Mouse (Mus musculus) hindbrain, embryonic 16.5 days (tissue): Measurements from ENCODE around the gene Pde4d. TPM values are rescaled to one million over a fixed set of nuclear protein-coding genes. Genes with fewer than 3 reads are reported as not detected.

ENCODE experiments used
- ATAC-seq: fragments of 200-750 bp; cut with Nextera tagmentation; 2 replicates; pipeline ENCODE4 v1.8.0; 2017; ENCODE audit warnings: moderate TSS enrichment, moderate library complexity
- H3K27ac ChIP-seq: fragments of 300-500 bp; sonication (generic); 2 replicates; pipeline ENCODE4 v1.5.1; 2014; ENCODE audit warnings: low read depth, mild to moderate bottlenecking, control low read depth, low read length, moderate library complexity
- H3K27me3 ChIP-seq: fragments of 300-500 bp; sonication (generic); replicated peaks from 2 replicates; pipeline ENCODE4 v1.6.1; 2014; ENCODE audit warnings: low read length; ENCODE audit not compliant: control insufficient read depth, insufficient read depth
- H3K36me3 ChIP-seq: fragments of 300-500 bp; sonication (generic); 2 replicates; pipeline ENCODE4 v1.6.1; 2014; ENCODE audit warnings: mild to moderate bottlenecking, low read length, moderate library complexity, mixed read lengths; ENCODE audit not compliant: control insufficient read depth, insufficient read depth
- H3K4me1 ChIP-seq: fragments of 300-500 bp; sonication (generic); 2 replicates; pipeline ENCODE4 v1.6.1; 2014; ENCODE audit warnings: low read depth, low read length; ENCODE audit not compliant: control insufficient read depth, insufficient read depth
- H3K4me2 ChIP-seq: fragments of 300-500 bp; sonication (generic); 2 replicates; pipeline ENCODE4 v1.6.1; 2014; ENCODE audit warnings: mild to moderate bottlenecking, low read length, control low read depth, moderate library complexity
- H3K4me3 ChIP-seq: fragments of 300-500 bp; sonication (generic); 2 replicates; pipeline ENCODE4 v1.5.1; 2014; ENCODE audit warnings: mild to moderate bottlenecking, low read length, control low read depth, moderate library complexity
- H3K9ac ChIP-seq: fragments of 300-500 bp; sonication (generic); 2 replicates; pipeline ENCODE4 v1.6.1; 2014; ENCODE audit warnings: low read depth, mild to moderate bottlenecking, control low read depth, low read length, moderate library complexity
- H3K9me3 ChIP-seq: fragments of 300-500 bp; sonication (generic); 2 replicates; pipeline ENCODE4 v1.6.1; 2014; ENCODE audit warnings: mild to moderate bottlenecking, low read length, moderate library complexity; ENCODE audit not compliant: control insufficient read depth
- WGBS: fragments of 180-500 bp; shearing (Covaris S2); extraction: QIAGEN DNeasy Blood & Tissue Kit; methylation state at CpG from one replicate; pipeline ENCODE4 v1.1.7; 2014; 5-methylcytosine and 5-hydroxymethylcytosine counted together
- polyA plus RNA-seq: library from polyadenylated mRNA; unstranded; fragments of >200 nt; fragmentation: Nextera tagmentation; extraction: Ambion mirVana; gene quantifications from 2 replicates; pipeline ENCODE4 v1.2.1, GENCODE M21; 2015

Pde4d gene
- polyA plus RNA-seq, 1 experiment from 2014 or later: 18.5 TPM

- no peak overlapping the region for H3K9ac ChIP-seq
- H3K27me3 ChIP-seq: no peaks in the 10 kb centered on the region
- 62% methylated on average over 4 of the region's 4 CpGs for WGBS
- no peaks in the 10 kb centered on the region for H3K36me3 ChIP-seq
- H3K4me3 ChIP-seq: no peak overlapping the region
- no peaks in the 10 kb centered on the region for H3K9me3 ChIP-seq
- no peak for ATAC-seq
- H3K27ac ChIP-seq: no peak overlapping the region
- H3K4me1 ChIP-seq: no peaks in the 10 kb centered on the region
- H3K4me2 ChIP-seq: no peak overlapping the region
Observed at GRCm38 (mm10) chr13:109136405-109136804, 686.7 kb downstream of the Pde4d start.

GRCm38 (mm10) chr13:109158703-109159102 is 709.0 kb downstream of the Pde4d start:
- Histone ChIP-seq H3K4me3 (no peak overlapping the region), H3K36me3 (no peaks in the 10 kb centered on the region), H3K4me1 (no peaks in the 10 kb centered on the region), H3K27me3 (no peaks in the 10 kb centered on the region), H3K27ac (no peak overlapping the region), H3K4me2 (no peak overlapping the region), H3K9me3 (no peaks in the 10 kb centered on the region), H3K9ac (no peak overlapping the region)
- 74% methylated on average over 3 of the region's 3 CpGs for WGBS
- no peak for ATAC-seq

- H3K9ac ChIP-seq: no peak overlapping the region
- no peak overlapping the region for H3K4me3 ChIP-seq
- no peaks in the 10 kb centered on the region for H3K9me3 ChIP-seq
- no peak for ATAC-seq
- no peak overlapping the region for H3K27ac ChIP-seq
- no peaks in the 10 kb centered on the region for H3K27me3 ChIP-seq
- no peak overlapping the region for H3K4me2 ChIP-seq
- 33% methylated on average over 9 of the region's 9 CpGs for WGBS
- H3K4me1 ChIP-seq: no peaks in the 10 kb centered on the region
- H3K36me3 ChIP-seq: no peaks in the 10 kb centered on the region
Observed at GRCm38 (mm10) chr13:109168556-109169334, 719.0 kb downstream of the Pde4d start.

- Histone ChIP-seq H3K4me1 (no peaks in the 10 kb centered on the region), H3K4me3 (no peak overlapping the region), H3K9me3 (no peaks in the 10 kb centered on the region), H3K4me2 (no peak overlapping the region), H3K9ac (no peak overlapping the region), H3K27me3 (no peaks in the 10 kb centered on the region), H3K36me3 (no peaks in the 10 kb centered on the region), H3K27ac (no peak overlapping the region)
- 35% methylated on average over 2 of the region's 2 CpGs for WGBS
- no peak for ATAC-seq
Observed at GRCm38 (mm10) chr13:109169335-109169606, 719.5 kb downstream of the Pde4d start.

DNA sequence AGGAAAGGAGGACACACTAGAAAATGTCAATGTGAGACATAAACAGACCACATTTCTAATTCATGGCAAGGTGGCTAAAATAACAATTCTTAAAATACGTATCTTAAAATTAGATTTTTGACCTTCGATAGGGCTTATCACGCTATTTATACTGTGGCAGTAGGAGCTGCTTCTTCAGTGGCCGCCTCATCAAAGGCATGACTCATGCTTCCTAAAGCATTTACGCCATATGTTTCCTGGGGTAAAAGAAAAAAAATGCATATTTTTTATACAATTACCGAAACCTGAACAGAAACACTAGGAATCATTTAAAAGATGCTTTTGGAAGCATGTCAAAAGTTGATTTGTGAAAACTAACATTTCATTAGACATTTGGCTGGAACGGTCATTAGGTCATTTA is 721.9 kb downstream of the Pde4d start:
- Histone ChIP-seq H3K27ac (no peak overlapping the region), H3K4me3 (no peak overlapping the region), H3K36me3 (no peaks in the 10 kb centered on the region), H3K4me2 (no peak overlapping the region), H3K9ac (no peak overlapping the region), H3K4me1 (no peaks in the 10 kb centered on the region), H3K9me3 (no peaks in the 10 kb centered on the region), H3K27me3 (no peaks in the 10 kb centered on the region)
- WGBS: 89% methylated on average over 7 of the region's 7 CpGs
- no peak for ATAC-seq

DNA sequence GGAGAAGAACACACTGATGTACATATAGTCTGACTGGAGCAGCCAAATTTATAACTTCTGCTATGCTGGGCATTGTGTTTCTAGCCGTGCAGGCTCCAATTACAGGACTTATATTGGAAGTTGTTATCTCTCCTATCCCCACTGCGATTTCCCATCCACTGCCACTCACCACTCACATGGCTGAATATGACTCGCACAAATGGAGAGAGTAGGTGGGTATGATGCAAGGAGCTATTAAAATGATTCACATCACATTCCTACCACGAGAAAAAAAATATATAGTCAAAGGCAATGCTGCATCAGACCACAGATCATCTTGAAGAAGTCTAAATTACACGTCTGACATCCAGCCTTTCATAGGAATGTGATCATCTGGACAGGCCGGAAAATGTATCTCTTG is 725.5 kb downstream of the Pde4d start:
- WGBS: 86% methylated on average over 6 of the region's 6 CpGs
- H3K27me3 ChIP-seq: no peaks in the 10 kb centered on the region
- no peak overlapping the region for H3K27ac ChIP-seq
- H3K4me3 ChIP-seq: no peak overlapping the region
- H3K4me1 ChIP-seq: no peaks in the 10 kb centered on the region
- H3K36me3 ChIP-seq: no peaks in the 10 kb centered on the region
- no peaks in the 10 kb centered on the region for H3K9me3 ChIP-seq
- no peak for ATAC-seq
- no peak overlapping the region for H3K4me2 ChIP-seq
- H3K9ac ChIP-seq: no peak overlapping the region

- Histone ChIP-seq H3K27ac (no peak overlapping the region), H3K36me3 (no peaks in the 10 kb centered on the region)
- ATAC-seq: 0 out of 2 replicates have a peak, but pooled peaks have one; percentile 37
Observed at GRCm38 (mm10) chr13:109175852-109176621, 726.3 kb downstream of the Pde4d start.

GRCm38 (mm10) chr13:109181363-109181762 is 731.6 kb downstream of the Pde4d start:
- Histone ChIP-seq H3K9ac (no peak overlapping the region), H3K4me2 (no peak overlapping the region), H3K36me3 (no peaks in the 10 kb centered on the region), H3K27me3 (no peaks in the 10 kb centered on the region), H3K27ac (no peak overlapping the region), H3K4me1 (no peaks in the 10 kb centered on the region), H3K4me3 (no peak overlapping the region), H3K9me3 (no peaks in the 10 kb centered on the region)
- WGBS: 68% methylated on average over 6 of the region's 6 CpGs
- no peak for ATAC-seq

More at GRCm38 (mm10) chr13:109175852-109176621, 726.3 kb downstream of the Pde4d start:
- H3K9ac ChIP-seq: no peak overlapping the region
- H3K9me3 ChIP-seq: no peaks in the 10 kb centered on the region
- H3K4me1 ChIP-seq: no peaks in the 10 kb centered on the region
- no peaks in the 10 kb centered on the region for H3K27me3 ChIP-seq
- no peak overlapping the region for H3K4me2 ChIP-seq
- WGBS: 69% methylated on average over 11 of the region's 11 CpGs
- H3K4me3 ChIP-seq: no peak overlapping the region

DNA sequence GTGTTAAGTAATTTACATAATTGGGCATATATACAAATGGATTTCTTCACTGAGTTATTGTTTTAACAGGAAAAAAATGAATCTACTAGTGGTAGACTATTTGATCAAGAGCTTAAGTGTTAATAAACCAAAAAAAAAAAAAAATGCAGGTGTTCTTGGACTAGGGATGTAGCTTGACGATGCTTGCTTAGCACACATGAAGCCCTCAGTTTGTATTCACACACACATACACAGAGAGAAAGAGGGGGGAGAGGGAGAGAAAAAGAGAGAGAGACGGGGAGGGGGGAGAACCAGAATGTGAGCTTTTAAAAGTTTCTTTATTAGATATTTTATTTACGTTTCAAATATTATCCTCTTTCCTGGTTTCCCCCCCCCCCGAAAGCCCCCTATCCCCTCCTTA is 740.9 kb downstream of the Pde4d start:
- ATAC-seq: no peak
- no peaks in the 10 kb centered on the region for H3K9me3 ChIP-seq

More for the DNA sequence above, 740.9 kb downstream of the Pde4d start:
- Histone ChIP-seq H3K27me3 (no peaks in the 10 kb centered on the region), H3K9ac (no peak overlapping the region), H3K4me3 (no peak overlapping the region), H3K4me1 (no peaks in the 10 kb centered on the region), H3K4me2 (no peak overlapping the region), H3K27ac (no peak overlapping the region), H3K36me3 (no peaks in the 10 kb centered on the region)
- 82% methylated on average over 4 of the region's 4 CpGs for WGBS
